Mouse (Mus musculus) liver, adult 2 months (tissue): ENCODE measurements at regions not wholly inside any gene's neighbourhood (a gene's known extent, or its start where the extent isn't known, plus 50 kb on each side); places are given as distances from the start of the nearest gene placed in this dataset.

Experiments
- CTCF ChIP-seq: fragments of 200-500 bp; IDR thresholded peaks from 2 replicates; pipeline ENCODE4 v1.5.1; 2011; ENCODE audit warnings: low read depth, low read length, control low read depth
- POLR2A ChIP-seq: fragments of 200-500 bp; IDR thresholded peaks from 2 replicates; pipeline ENCODE4 v1.6.1; 2011; ENCODE audit warnings: low read length, control low read depth; ENCODE audit not compliant: insufficient read depth; ENCODE audit errors: extremely low read depth

- TF ChIP-seq CTCF (peak; percentile 95), POLR2A (no peak)
These were observed 216.4 kb downstream of the Rplp1 start for GRCm38 (mm10) chr9:61697959-61698358.
